Mouse (Mus musculus) c-Kit-positive CD71-positive TER-119-negative erythroid progenitor cells, embryonic 14.5 days (primary cell): Measurements from ENCODE around the gene Acads.
"Not testable (repeated sequence)": the region's sequence is repeated elsewhere in the genome, so short reads cannot be mapped to it uniquely, and the experiment has no call there.

Experiments
- DNase-seq: peaks from one replicate; pipeline ENCODE4 v3.0.0-alpha.2; 2013; ENCODE audit warnings: low read depth

The Acads gene

DNA sequence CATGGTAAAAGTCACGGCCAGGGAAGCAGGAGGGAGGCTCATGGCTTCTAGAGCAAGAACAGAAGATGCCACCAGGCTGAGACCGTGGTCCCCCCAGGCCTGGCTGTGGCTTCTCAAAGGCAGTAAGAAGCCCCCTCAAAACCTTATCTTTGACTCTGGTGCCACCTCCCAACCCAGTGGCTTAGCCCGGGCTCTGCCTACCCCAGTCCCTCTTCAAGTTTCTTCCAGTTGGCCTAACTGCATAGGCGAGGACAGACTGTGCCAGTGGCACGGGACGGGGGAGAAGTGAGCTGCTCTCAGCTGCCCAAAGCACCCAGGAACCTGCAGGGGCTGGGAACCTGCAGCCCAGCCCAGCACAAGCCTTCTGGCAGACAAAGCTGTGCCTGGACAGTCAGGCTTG, 5.5 kb upstream of the Acads start:
- DNase-seq: no peak

DNA sequence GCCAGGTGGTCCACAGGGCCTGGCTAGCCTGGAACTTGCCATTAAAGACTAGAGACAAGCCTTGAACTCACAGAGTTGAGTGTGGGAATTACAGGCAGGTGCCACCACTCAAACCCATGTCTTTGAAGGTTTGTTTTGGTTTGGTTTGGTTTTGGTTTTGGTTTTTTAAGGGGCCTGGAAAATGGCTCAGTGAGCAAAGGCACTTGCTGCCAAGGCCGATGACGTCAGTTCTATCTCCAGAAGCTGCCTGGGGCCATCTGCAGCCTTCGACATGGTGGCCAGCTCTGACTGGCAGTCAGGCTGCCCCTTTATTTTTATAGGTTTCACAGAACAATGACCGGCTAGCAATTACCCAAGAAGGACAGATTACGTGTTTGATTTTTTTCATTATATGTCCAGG, 1.8 kb upstream of the Acads start:
- no peak for DNase-seq

DNA sequence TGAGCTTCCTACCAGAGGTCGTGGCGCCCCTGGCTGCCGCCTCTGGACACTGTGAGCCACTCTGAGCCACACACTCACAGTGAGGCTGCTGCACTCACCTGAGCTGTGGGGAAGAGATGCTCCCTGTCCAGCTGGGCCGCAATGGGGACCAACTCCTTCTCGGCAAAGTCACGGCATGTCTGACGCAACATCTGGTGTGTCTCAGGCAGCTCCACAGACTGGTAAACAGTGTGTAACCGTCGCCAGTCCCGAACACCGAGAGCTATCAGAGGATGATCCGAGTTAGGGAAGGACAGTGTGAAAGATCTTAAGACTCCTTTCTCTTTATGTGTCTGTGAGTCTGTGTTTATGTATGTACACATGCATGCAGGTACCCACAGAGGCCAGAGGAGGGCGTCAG, 1.7 kb downstream of the Acads start:
- DNase-seq: no peak

DNA sequence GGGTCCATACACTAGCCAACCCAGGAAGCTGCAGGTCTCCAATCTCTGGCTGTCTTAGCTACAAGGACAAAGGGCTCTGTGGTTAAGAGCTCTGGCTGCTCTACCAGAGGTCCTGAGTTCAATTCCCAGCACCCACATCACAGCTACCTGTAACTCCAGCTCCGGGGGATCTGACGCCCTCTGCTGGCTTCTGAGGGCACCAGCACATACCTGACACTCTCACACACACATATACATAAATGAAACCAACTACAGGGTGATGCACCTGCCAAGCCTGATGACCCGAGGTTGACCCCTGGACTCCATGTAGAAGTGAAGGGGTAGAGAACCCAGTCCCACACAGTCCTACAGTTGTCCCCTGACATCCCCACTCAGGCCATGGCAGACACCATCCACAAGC, 2.7 kb downstream of the Acads start:
- DNase-seq: no peak

DNA sequence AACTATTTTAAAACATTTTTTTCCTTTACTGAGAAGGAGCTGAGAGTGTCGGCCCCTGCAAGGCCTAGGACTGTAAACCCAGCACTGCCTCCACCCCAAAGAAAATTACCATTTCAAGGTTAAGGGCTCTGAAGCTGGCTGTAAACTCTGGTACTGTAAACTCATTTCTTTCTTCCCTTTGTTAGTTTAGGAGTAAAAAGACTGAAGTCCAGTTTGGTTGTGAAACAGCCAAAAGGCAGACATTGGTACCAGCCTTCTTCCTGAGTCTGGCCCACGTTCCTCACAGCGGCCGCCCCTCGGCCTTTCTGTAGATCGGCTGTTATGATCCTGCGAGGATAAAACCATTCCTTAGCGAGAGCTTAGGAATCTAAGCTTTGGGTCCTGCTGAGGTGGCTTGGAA, 4.6 kb downstream of the Acads start:
- DNase-seq: no peak

DNA sequence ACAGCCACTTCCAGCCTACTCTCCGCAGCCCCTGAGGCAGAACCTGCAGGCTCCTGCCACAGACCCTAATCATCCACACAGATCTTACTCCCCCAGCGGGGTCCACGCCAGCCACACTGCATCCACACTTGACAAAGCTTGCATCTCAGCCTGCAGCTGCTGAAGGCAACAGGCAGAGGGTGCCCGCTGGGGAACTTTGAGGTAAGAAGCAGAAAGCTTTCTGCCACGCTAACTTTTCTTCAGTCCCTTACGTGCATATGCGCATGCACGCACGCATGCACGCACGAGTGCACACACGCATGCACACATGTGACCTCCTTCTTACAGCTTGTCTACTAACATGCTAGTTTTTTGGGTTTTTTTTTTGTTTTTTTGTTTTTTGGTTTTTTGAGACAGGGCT, 5.9 kb downstream of the Acads start:
- no peak for DNase-seq

DNA sequence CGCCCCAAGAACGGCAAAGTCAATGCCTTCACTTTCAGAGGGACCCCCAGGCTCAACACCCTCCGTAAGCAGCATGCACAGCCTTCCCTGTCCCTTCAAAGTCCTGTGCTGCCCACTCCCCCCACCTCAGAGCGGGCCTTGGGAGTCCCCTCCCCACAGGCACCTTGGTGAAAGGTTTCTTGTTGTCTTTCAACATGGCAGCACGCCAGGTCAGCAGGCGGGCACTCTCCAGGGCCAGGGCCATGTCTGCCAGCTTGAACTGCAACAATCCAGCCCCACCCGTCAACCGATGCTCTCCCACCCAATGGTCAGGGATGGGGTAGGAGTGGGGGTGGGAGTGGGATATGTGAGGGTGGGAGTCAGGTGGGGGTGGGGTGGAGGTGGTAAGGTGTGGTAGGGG, 8.0 kb downstream of the Acads start:
- DNase-seq: no peak

DNA sequence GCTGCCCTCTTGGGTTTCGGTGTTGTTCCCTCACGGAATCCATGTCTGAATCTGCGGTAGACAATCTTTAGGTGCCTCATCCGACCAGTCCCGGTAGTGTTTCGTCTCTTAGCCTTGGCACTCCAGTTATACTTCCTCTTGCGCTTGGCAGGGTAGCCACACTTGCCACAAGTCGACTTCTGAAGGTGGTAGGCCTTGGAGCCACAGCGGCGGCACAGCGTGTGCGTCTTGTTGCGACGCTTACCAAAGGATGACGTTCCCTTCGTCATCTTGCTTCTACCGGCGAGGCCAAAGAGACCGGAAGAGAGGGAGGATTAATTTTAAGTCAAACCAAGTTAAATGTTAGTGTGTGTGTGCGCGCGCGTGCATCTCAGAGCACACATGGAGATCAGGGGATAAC, 15.9 kb downstream of the Acads start:
- DNase-seq: not testable (repeated sequence)

DNA sequence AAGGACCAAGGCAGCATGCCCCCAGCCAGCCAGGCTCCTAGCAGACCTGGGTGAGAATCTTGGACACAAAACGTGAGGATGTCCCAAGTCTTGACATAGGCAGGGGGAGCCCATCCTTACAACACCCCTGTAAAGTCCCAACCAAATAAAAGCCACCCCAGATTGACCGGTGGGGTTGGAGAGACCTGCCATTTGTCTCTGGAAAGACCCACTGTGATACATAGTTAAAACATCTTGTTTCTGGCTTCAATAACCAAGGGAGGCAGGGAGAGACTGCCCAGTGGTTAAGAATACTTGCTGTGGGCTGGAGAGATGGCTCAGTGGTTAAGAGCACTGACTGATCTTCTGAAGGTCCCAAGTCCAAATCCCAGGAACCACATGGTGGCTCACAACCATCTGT, 16.9 kb downstream of the Acads start:
- DNase-seq: no peak

DNA sequence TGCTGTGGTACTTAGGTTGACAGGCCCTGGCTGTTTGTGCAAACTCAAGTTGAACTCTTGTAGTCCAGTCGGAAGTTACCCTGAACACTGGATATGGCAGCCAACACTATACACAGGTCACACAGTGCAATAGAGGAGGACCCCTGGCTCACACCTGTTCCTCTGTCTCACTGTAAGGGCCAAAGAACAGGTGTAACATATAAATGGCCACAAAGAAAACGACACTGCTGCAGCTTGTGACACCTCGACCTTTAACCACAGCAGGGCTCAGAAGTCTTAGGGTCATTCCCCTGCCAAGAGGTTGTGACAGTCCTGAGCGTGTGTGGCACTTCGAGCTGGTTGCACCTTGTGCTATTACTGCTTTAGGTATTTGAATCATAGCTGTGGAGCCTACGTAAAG, 18.7 kb downstream of the Acads start:
- DNase-seq: no peak

DNA sequence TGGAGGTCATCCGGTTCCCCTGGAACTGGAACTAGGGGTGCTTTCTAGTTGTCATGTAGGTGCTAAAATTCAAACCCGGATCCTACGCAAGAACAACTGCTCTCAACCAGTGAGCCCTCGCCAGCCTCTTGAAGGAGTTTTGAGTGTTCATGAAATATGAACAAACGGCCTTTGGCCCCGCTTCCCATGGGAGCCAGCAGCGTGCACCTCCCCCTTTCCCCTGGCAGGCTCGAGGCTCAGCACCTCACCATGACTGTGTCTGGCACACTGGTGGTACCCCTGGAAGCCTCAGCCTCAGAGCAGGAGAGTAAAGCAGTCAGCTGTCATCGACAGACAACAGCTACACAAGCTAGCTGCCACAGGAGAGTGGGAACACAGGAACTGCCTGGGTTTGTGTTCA, 19.2 kb downstream of the Acads start:
- DNase-seq: no peak

DNA sequence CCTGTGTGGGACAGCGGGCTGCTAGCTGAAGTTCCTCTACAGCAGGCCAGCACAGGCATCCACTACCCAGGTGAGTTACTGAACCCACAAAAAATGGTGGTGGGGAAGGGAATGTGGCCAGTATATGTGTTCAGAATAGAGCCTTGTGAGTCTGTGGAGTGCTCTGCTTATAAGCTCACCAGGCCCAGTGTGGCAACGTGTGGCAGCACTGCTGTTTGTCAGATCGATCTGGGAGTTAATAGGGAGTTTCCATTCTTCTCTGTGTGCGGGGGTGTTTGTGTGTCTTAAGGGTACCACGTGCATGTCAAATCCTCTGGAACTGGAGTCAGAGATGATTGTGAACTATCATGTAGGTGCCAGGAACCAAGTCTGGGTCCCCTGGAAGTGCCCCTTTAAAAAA, 19.6 kb downstream of the Acads start:
- DNase-seq: no peak

DNA sequence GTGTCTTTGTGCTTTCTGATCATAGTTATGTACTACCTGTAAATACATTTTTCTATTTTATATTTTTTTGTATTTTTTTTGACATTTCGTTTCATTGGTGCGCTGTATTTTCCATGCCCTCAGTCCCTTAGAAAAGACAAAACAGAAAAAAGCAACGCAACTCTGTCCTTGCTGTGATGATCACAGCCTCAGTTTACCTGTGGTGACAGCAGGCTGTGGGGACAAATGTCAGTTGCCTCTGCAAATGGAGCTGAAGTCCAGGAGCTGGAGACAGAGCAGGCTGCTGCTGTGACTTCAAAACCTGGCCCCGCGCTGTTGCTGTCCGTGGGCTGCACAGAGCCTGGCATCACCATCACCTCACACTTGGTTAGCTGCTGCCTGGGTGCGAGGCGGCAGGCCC, 21.0 kb downstream of the Acads start, which contains the start of gene Gm10401:
Gene Gm10401 (minus strand): TSS at position 101 of the 400 bp plus-strand sequence.
- no peak for DNase-seq

DNA sequence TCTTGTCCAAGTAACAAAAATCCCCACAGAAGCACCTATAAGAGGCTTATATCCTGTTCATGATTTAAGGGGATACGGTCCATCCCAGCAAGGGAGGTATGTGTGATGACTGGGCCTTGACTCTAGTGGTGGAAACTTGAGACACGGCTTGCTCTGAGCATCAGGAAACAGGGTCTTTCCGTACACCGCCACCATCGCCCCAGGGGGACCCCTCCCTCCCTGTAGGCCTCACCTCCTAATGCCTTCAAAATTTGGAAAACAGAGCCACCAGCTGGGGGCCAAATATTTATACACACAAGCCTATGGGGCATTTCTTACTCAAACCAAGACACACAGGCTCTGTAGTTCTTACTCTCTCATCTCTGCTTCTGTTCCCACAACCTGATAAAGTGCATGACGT, 27.4 kb downstream of the Acads start:
- DNase-seq: no peak

DNA sequence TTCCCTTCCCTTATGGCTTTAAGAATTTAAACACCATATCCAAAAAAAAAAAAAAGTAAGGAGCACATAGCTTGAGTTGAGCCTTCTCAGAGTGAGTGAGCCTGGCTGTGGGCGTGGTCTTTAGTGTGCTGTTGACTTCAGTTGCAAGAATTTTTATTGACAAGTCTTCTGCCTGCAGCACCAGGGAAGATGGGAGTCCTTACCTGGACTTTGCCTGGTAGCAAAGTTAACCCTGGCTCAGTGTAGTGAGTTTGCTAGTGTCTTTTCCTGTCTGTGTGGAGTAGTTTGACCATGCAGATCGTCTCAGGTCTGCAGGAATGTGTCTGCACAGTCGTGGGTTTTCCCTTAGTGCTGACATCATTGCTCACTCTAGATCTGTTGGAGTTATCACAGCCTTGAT, 28.1 kb downstream of the Acads start:
- DNase-seq: no peak

DNA sequence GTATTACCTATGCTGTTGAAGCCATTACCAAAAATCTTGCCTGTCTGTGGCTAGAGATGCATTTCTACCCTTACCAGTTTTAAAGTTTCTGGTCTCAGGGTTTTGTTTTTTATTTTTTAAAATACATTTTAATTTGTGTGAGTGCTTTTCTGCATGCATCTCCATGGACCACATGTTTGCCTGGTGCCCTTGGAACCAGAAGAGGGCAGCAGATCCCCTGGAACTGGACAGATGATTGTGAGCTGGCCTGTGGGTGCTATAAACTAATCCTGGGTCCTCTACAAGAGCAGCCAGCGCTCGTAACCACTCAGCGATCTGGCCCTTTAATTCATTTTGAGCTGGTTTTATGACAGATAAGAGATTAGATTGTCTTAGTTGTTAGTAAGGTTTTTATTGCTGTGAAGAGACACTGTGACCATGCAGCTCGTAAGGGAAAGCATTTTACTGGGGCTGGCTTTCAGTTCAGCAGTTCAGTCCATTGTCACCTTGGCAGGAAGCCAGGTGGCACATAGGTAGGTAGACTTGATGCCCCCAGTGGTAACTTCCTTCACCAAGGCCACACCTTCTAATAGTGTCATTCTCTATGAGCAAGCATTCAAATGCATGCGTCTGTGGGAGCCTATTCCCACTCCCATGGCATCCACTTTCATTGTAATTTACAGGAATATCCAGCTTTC, 29.4 kb downstream of the Acads start:
- DNase-seq: no peak

DNA sequence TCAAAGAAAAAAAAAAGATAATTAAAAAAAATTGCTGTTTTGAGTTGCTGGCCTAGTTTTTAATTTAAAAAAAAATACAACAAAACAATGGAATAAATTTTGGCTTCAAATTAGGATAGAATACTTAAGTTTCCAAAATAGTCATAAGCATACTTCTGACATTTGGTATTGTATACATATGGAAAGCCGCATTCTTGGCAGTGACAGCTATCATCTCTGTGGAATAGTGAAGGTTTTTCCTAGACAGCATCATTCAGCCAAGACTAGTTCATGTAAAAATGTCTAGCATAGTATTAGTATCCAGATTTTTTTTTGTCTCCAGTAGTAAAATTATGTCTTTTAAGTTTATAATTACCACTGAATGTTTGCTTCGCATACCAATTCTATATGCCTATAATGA, 33.5 kb downstream of the Acads start:
- DNase-seq: no peak

DNA sequence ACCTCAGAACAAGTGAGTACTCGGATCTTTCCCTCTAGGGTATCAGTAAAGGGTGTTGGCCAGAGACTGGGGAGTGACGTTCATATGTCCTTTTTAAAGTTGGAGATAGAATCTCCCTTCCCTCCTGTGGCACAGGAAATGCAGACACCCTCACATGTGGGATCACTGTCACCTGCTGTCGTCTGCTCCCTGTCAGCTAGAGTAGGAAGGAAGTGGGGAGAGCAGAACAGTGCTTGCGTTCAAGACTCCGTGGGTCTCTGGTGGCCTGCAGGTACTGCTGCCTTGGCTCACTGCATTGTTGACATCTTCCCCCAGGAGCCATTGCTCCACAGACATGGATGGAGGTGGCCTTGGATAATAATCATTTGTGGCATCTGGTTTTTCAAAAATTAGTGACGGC, 35.7 kb downstream of the Acads start:
- DNase-seq: no peak

DNA sequence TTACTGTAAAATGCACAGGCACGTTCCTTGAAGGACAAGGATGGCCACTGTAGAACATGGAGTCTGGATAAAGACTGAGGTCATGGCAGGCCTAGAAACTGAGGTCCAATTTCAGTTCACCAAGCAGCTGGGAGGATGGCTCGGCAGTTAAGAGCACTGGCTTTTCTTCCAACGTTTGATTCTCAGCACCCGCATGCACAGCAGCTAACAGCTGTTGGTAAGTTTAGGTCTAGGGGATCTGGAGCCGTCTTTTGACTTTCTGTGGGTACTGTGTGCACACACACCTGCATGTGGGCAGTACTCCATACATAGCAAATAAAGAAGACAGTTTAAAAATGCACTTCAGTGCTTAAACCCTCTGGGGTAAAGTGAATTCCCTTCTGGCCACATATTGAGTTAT, 37.5 kb downstream of the Acads start:
- no peak for DNase-seq

DNA sequence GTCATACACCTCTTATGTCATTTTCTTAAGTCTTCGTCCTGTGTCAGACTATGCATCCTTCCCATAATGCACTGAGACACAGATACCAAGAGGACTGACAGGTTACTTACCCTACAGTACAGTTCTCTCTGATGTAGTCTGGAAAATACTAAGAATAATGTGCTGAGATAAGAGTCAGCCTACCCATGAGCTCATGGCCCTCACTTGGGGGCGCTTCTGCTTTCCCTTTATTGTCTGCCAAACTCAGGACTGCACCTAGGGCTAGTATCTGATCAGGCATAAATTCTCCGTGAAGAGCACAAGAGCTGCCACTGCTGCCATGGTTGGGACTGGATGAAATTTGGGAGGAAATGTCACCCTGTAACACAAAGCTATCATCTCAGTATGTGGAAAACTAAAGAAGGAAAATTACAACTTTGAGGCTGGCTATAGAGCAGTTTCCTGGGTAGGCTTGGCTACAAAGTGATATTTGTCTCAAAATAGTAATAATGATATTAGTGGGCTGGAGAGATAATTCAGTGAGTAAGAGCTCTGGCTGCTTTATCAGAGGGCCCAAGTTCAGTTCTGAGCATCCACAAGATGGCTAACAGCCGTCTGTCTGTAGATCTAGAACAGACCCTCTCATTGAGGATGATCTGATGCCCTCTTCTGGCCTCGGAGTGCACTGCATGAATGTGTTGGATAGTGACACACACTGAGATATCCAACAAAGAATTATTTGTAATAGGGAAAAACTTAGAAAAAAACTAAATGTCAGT, 42.8 kb downstream of the Acads start:
- peak; percentile 76 for DNase-seq

DNA sequence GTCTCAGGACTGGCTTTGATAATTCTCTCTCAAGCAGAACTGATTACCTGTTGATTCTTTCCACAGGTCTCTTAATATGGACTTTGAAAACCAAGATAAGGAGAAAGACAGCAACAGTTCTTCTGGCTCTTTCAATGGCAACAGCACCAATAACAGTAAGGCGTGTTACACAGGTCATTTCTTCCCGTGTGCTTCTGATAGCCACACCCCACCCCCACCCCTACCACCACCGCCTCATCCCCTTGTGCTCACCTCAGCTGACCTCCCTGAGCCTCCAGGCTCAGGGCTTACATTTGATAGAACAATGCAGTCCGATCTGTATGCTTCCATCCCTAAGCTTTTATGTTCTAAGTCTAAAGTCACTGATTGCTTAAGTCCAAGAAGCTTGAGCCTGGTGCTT, 44.4 kb downstream of the Acads start:
- DNase-seq: no peak

DNA sequence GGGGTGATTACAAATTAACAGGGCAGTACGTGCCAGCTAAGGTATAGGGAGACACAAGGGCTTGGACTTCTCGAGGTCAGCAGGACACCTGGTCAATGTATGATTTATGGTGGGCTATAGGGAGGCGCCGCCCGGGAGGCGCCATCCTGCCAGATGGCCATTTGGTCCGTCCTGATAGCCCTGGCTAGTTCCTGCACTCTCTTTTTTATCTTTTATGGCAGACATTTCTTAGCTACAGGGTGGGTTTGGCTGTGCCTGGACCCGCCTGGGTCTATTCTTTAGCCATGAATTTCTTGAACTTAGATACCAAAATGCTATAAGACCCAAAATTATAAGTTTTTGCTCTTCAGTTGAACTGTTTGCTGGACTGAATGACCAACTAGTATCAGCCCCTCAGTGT, 45.8 kb downstream of the Acads start:
- not testable (repeated sequence) for DNase-seq

DNA sequence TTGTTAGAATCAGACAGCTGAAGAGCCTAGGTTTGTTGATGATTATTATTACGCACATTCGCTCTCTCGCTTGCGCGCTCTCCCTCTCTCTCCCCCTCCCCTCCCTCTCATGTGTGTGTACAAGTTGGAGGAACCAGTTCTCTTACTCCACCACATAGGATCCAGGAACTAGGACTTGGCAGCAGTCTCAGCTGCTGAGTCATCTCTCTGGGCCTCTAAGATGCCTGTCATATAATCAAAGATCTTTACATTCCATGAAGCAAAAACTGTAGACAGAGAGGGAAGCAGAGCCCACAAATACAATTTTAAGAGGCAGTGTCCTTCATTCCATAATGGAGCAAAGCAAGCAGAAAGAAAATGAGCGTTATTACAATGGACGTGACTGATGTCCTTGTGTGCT, 47.0 kb downstream of the Acads start:
- DNase-seq: peak; percentile 53
